Mouse (Mus musculus) brain, embryonic 14.5 days (tissue): Measurements from ENCODE around the gene Alg1. TPM values are rescaled to one million over a fixed set of nuclear protein-coding genes. Genes with fewer than 3 reads are reported as not detected.

Experiments used
- DNase-seq: peaks from one replicate; pipeline ENCODE4 v3.0.0-alpha.2; 2011; ENCODE audit warnings: low read depth
- CTCF ChIP-seq: fragments of 200-500 bp; IDR thresholded peaks from 2 replicates; pipeline ENCODE4 v1.5.1; 2012; ENCODE audit warnings: inconsistent platforms, mild to moderate bottlenecking, moderate library complexity, borderline replicate concordance; ENCODE audit not compliant: insufficient read depth, insufficient read length; ENCODE audit errors: extremely low read depth
- POLR2A ChIP-seq: fragments of 200-500 bp; IDR thresholded peaks from 2 replicates; pipeline ENCODE4 v1.6.1; 2012; ENCODE audit warnings: mild to moderate bottlenecking, inconsistent platforms, borderline replicate concordance; ENCODE audit not compliant: poor library complexity, insufficient read depth, insufficient read length, severe bottlenecking; ENCODE audit errors: extremely low read depth
- polyA plus RNA-seq: library from polyadenylated mRNA; depleted of rRNA; stranded (reverse); fragments of >200 nt; gene quantifications from 2 replicates; pipeline ENCODE4 v1.2.3, GENCODE M21; 2012; rRNA removed

The Alg1 gene
- polyA plus RNA-seq, 1 experiment: 42.9 TPM

DNA sequence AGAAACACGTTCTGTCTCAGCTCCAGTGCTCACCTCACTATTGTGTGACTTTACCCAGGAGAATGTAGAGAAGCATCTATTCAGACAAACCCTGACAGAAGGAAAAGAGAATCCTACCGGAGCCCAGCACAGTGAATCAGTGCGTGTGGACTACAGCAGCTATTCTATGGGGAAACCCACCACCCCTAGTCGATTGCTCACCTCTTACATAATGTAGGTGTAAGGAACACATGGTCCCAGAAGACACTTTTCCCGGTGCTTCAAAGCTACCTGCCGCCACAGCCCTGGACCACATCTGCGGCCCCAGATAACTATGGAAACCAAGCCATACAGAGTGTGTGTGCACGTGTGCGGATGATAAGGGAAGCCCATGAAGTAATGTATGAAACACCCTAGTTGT lies 49.3 kb downstream of the Alg1 start:
- TF ChIP-seq CTCF (no peak), POLR2A (no peak)
- DNase-seq: no peak

DNA sequence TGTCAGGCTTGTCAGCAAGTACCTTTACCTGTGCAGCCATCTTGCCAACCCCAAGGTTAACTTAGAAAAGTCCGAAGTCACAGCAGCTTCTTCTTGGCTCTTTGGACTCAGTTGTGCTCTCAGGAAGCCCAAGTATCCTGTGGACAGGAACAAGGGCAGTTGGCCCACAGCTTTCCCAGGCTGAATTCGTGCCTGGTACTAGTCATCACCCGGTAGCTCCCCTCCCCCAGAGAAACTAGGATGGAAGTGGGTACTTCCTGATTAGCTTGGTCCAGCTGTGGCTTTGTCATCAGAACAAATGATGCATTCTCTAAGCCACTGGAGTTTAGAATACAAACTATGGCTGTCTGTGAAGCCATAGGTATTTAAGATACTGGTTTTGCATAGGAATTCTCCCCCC lies 52.0 kb downstream of the Alg1 start:
- DNase-seq: no peak
- TF ChIP-seq POLR2A: no peak
- TF ChIP-seq CTCF: no peak

Other genes with a start within 250 kb of the Alg1 start
- not detected in 2 replicates for gene Sept12, start 235.8 kb upstream of the Alg1 start, polyA plus RNA-seq
- gene Smim22, start 226.3 kb upstream of the Alg1 start, polyA plus RNA-seq: 1.6 and 3.4 TPM in 2 replicates
- 149 and 158 TPM in 2 replicates for gene Rogdi, start 220.1 kb upstream of the Alg1 start, polyA plus RNA-seq
- 169 and 172 TPM in 2 replicates for gene Glyr1, start 183.8 kb upstream of the Alg1 start, polyA plus RNA-seq
- 35.0 and 37.6 TPM in 2 replicates for gene Ubn1, start 183.6 kb upstream of the Alg1 start, polyA plus RNA-seq
- 0.71 and 1.2 TPM in 2 replicates for gene Ppl, start 101.2 kb upstream of the Alg1 start, polyA plus RNA-seq
- gene Sec14l5, start 86.5 kb upstream of the Alg1 start, polyA plus RNA-seq: 1.1 and 1.7 TPM in 2 replicates
- 12.9 and 13.5 TPM in 2 replicates for gene Nagpa, start 29.6 kb upstream of the Alg1 start, polyA plus RNA-seq
- gene AU021092, start 11.3 kb upstream of the Alg1 start, polyA plus RNA-seq: 14.9 and 16.2 TPM in 2 replicates
- 11.2 and 13.8 TPM in 2 replicates for gene Eef2kmt, start 22.4 kb downstream of the Alg1 start, polyA plus RNA-seq